In the genomic region with DNA sequence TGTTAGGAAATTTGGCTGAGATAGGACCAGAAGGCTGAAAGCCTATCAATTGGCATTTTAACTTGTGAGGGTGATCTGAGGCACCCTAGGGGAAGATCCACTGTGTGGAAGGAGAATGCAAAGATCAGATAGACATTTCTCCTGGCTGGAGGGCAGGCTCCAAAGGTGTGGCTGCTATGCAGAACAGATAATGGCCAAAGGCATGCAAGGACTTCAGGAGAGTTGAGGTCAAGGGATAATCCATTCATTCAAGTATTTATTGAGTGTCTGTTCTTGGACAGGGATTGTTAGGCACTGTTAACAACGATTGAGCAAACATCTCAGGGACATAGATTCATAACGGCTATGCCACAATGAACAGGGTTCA, we compare ENCODE assay signal across 13 mouse cellular contexts.
"Had no signal": no experiment of that assay in that cellular context is flagged by ENCODE, and none has a peak within 500 bp of the region (broad histone marks: within the 10 kb centered on the region; RNA-seq: fewer than 3 reads in every experiment).

No protein-coding gene starts in this region.

- H3K4me3 ChIP-seq: left cerebral cortex, adult 2 months; limb, embryonic 15.5 days; liver, embryonic 12.5 days; megakaryocyte, embryonic 14.5 days; midbrain, embryonic 12.5 days; neural tube, embryonic 13.5 days had no signal

- H3K36me3 ChIP-seq: limb, embryonic 15.5 days; liver, embryonic 12.5 days; midbrain, embryonic 12.5 days; neural tube, embryonic 13.5 days had no signal

- H3K4me2 ChIP-seq: limb, embryonic 15.5 days; liver, embryonic 12.5 days; lung, embryonic 14.5 days; midbrain, embryonic 12.5 days; neural tube, embryonic 13.5 days had no signal

- H3K4me1 ChIP-seq: limb, embryonic 15.5 days; midbrain, embryonic 12.5 days; neural tube, embryonic 13.5 days had no signal

- H3K27me3 ChIP-seq: limb, embryonic 15.5 days; liver, embryonic 12.5 days; neural tube, embryonic 13.5 days had no signal

- ATAC-seq: liver, embryonic 12.5 days; midbrain, embryonic 16.5 days had no signal

- H3K27ac ChIP-seq: left cerebral cortex, adult 2 months; limb, embryonic 15.5 days; liver, embryonic 12.5 days; macrophage; midbrain, embryonic 12.5 days; neural tube, embryonic 13.5 days had no signal

- DNase-seq: kidney, adult 8-10 months; kidney, postnatal 25 days; lung, embryonic 14.5 days; lung, postnatal 10 days; thymus, postnatal 36 days had no signal

- H3K9me3 ChIP-seq: limb, embryonic 15.5 days; liver, embryonic 12.5 days; megakaryocyte, embryonic 14.5 days; midbrain, embryonic 12.5 days; neural tube, embryonic 13.5 days had no signal

- H3K9ac ChIP-seq: limb, embryonic 15.5 days; liver, embryonic 12.5 days; lung, embryonic 14.5 days; midbrain, embryonic 12.5 days; neural tube, embryonic 13.5 days had no signal
